Mouse (Mus musculus): Measurements from ENCODE around the gene Scarf1.

DNA sequence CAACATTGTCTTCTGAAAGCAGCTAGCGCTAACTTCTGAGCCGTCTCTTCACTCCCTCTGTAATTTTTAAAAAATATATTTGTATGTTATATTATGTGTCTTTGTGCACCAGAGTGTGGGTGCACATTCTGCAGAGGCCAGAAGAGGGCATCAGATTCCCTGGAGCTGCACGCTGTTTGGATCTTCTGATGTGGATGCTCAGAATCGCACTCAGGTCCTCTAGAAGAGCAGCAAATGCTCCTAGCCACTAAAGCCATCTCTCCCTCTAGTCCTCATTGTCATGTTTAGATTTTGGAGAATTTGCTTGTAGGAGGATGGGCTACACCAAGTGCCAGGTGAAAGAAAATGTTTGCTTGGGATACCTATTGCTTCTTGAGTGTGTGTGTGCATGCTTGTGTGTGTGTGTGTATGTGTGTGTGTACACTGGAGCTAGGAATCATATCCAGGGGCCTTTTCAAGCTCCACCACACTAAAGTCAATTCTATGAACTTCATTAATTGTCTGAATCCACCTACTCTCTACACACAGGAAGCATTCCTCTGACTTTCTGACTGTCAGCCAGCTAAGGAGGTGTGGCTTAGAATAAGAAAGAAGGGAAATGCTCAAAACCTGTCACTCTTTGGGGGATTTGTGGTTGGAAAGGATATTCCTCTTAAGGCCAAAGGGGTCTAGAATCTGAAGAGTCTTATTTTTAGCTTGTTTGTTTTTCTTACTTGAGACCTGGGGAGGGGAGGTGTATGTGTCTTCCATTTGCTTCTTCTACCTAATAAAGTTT, 46.4 kb upstream of the Scarf1 start:
- TF ChIP-seq CTCF (IDR thresholded peaks at IDR 0.05; ENCODE audit: borderline replicate concordance, insufficient read depth, low read depth, low read length) (no peak), POLR2A (IDR thresholded peaks at IDR 0.05; ENCODE audit: borderline replicate concordance, insufficient read depth, low read length) (no peak)

All from cerebellum, adult 2 months (tissue).